ENCODE assay signal across 21 mouse cellular contexts in genomic region chr3:157279717-157280116, GRCm38 (mm10).
"Had no signal": no experiment of that assay in that cellular context is flagged by ENCODE, and none has a peak within 500 bp of the region (broad histone marks: within the 10 kb centered on the region; RNA-seq: fewer than 3 reads in every experiment).

No protein-coding gene starts in this region.

- DNase-seq: heart, postnatal 14 days; heart, postnatal 36 days; heart, postnatal 4 days; kidney, adult 11 months; kidney, adult 18-20 months; kidney, adult 2 months; kidney, adult 8-10 months; kidney, adult 9 months; kidney, postnatal 10 days; kidney, postnatal 14 days; kidney, postnatal 25 days; kidney, postnatal 36 days; kidney, postnatal 4 days; layer of hippocampus, adult 9-11 months; layer of hippocampus, postnatal 36 days had no signal

- ATAC-seq: hindbrain, embryonic 16.5 days; hindbrain, postnatal 0 days; inflammation-experienced regulatory T-cells, adult 6 months; intestine, embryonic 15.5 days; intestine, embryonic 16.5 days; intestine, postnatal 0 days had no signal
